Mouse (Mus musculus): ENCODE data around the gene Spata3.

- TF ChIP-seq CTCF (IDR thresholded peaks at IDR 0.05; ENCODE audit: low read depth, low read length) (no peak), POLR2A (IDR thresholded peaks at IDR 0.05; ENCODE audit: extremely low read depth, insufficient read depth, low read length) (no peak)
Observed at GRCm38 (mm10) chr1:86062523-86062922, 45.9 kb downstream of the Spata3 start.

Measured in liver, adult 2 months (tissue).